Mouse (Mus musculus) midbrain, embryonic 10.5 days (tissue): ENCODE measurements at regions not wholly inside any gene's neighbourhood (a gene's known extent, or its start where the extent isn't known, plus 50 kb on each side); places are given as distances from the start of the nearest gene placed in this dataset.

Source experiments
- DNase-seq: peaks from one replicate; pipeline ENCODE4 v3.0.0-alpha.2; 2017; ENCODE audit warnings: low spot score
- H3K27ac ChIP-seq: fragments of 300-500 bp; sonication (generic); replicated peaks from 2 replicates; pipeline ENCODE4 v1.5.1; 2016; ENCODE audit warnings: mild to moderate bottlenecking
- H3K27me3 ChIP-seq: fragments of 300-500 bp; sonication (generic); 2 replicates; pipeline ENCODE4 v1.6.1; 2016; ENCODE audit warnings: low read depth, mild to moderate bottlenecking; ENCODE audit not compliant: poor library complexity, severe bottlenecking
- H3K36me3 ChIP-seq: fragments of 300-500 bp; sonication (generic); 2 replicates; pipeline ENCODE4 v1.6.1; 2016; ENCODE audit warnings: mild to moderate bottlenecking, moderate library complexity
- H3K4me1 ChIP-seq: fragments of 300-500 bp; sonication (generic); 2 replicates; pipeline ENCODE4 v1.6.1; 2016
- H3K4me3 ChIP-seq: fragments of 300-500 bp; sonication (generic); 2 replicates; pipeline ENCODE4 v1.5.1; 2016; ENCODE audit warnings: mild to moderate bottlenecking, moderate library complexity
- H3K9me3 ChIP-seq: fragments of 300-500 bp; sonication (generic); replicated peaks from 2 replicates; pipeline ENCODE4 v1.6.1; 2016; ENCODE audit warnings: mild to moderate bottlenecking
- WGBS: fragments of 180-500 bp; shearing (Covaris S2); methylation state at CpG from one replicate; pipeline ENCODE4 v1.1.7; 2016; 5-methylcytosine and 5-hydroxymethylcytosine counted together

DNA sequence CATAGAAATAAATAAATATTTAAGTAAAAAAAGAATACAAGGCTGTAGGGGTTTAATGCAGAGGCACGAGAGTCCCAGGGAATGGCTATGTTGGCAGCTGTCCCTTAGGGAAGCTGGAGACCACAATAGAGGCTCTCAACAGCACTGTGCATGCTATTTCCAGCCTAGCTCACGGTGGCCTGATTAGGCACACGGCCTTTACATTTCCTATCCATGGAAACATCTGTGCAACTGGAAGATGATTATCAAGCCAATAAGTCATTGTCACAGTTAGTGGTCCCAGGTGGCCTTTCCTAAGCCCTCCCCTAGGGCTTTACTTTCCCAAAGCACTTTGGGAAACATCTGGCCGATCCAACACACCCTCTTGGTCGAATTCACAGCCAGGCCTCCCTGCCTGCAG, 235.9 kb upstream of the Tgfbr2 start:
- Histone ChIP-seq H3K27ac (no peak overlapping the region), H3K9me3 (no peaks in the 10 kb centered on the region; the same call in 1 of the 2 replicates), H3K27me3 (no peaks in the 10 kb centered on the region), H3K36me3 (no peaks in the 10 kb centered on the region), H3K4me3 (no peak overlapping the region), H3K4me1 (no peaks in the 10 kb centered on the region)
- no peak for DNase-seq
- 77% methylated on average over 5 of the region's 5 CpGs for WGBS

DNA sequence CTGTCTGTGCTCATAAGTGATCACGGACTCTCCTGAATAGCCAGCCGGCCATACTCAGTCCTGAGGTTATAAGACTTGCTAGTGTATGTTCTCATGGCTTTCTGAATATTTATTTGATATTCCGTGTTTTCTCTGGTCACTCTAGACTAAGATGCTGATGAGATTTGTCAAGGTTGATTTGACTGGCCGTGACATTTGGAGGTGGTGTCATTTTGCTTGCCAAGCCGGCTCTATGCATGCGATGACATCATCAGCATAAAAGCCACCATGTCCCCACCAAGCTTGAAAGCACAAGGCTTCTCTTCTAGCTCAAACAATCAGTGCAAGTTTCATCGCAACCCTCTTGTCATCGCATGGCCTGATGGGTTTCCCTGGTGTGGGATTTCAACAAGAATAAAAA, 235.3 kb upstream of the Tgfbr2 start:
- Histone ChIP-seq H3K27ac (no peak overlapping the region), H3K27me3 (no peaks in the 10 kb centered on the region), H3K4me1 (no peaks in the 10 kb centered on the region), H3K9me3 (no peaks in the 10 kb centered on the region; the same call in 1 of the 2 replicates), H3K4me3 (no peak overlapping the region), H3K36me3 (no peaks in the 10 kb centered on the region)
- no peak for DNase-seq
- 95% methylated on average over 8 of the region's 8 CpGs for WGBS

DNA sequence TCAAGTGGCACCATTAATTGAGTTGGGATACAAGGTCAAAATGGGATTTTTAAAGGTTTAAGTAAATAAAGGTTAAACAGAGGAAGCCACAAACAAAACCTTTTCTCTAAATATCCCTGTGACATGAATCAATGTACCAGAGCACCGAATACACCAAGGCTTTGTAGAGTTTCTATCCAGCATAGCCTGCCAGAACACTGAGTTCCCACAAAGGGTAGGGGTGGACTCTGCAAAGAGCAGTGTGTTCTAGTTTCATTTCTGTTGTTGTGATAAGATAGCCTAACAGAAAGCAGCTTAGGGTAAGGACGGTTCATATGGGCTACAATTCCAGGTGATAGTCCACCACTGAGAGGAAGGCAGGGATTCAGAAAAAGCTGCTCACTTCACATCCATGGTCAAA, 233.0 kb upstream of the Tgfbr2 start:
- H3K27me3 ChIP-seq: no peaks in the 10 kb centered on the region
- 89% methylated on average over 2 of the region's 2 CpGs for WGBS

DNA sequence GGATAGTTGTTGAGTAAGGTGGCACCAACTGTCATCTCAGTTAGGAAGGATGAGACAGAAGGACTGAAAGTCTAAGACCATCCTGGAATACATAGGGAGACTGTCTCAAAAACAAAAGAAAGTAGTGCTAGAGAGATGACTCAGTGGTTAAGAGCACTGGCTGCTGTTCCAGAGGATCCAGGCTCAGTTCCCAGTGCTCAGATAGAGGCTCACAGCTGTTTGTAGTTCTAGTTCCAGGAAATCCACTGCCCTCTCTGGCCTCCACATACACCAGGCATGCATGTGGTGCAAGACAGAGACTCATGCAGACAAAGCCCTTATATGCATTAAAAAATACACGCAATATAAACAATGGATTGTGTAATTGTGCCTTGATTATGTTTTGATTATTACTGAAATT, 229.9 kb upstream of the Tgfbr2 start:
- no peaks in the 10 kb centered on the region; the same call in 1 of the 2 replicates for H3K9me3 ChIP-seq
- H3K4me3 ChIP-seq: no peak overlapping the region
- no peaks in the 10 kb centered on the region for H3K27me3 ChIP-seq
- DNase-seq: no peak
- 94% methylated on average over 1 of the region's 1 CpGs for WGBS
- no peaks in the 10 kb centered on the region; the same call in 1 of the 2 replicates for H3K4me1 ChIP-seq
- no peak overlapping the region for H3K27ac ChIP-seq
- H3K36me3 ChIP-seq: no peaks in the 10 kb centered on the region

More for the DNA sequence above, 233.0 kb upstream of the Tgfbr2 start:
- no peak for DNase-seq
- H3K4me3 ChIP-seq: no peak overlapping the region
- H3K36me3 ChIP-seq: no peaks in the 10 kb centered on the region
- no peaks in the 10 kb centered on the region for H3K4me1 ChIP-seq
- H3K27ac ChIP-seq: no peak overlapping the region
- no peaks in the 10 kb centered on the region; the same call in 1 of the 2 replicates for H3K9me3 ChIP-seq

DNA sequence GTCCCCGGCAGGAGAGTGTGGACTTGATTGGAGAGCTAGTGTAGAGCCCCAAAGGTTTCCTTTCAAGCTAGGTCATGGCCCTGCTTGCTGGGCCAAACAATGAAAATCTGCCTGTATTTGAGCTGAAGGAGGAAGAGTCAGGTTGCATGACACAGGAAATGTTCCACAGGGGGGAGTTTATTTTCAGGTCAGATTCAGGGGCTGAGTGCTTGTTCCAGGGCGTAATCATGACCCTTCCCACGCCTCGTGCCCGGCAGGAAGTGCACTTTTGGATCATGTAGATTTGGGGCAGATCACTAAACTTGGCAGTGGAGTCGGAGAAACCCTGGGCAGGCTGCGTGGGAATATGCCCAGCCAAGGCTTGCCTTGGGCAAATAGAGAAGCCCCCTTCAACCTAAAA, 226.7 kb upstream of the Tgfbr2 start:
- 68% methylated on average over 7 of the region's 7 CpGs for WGBS
- no peak for DNase-seq

DNA sequence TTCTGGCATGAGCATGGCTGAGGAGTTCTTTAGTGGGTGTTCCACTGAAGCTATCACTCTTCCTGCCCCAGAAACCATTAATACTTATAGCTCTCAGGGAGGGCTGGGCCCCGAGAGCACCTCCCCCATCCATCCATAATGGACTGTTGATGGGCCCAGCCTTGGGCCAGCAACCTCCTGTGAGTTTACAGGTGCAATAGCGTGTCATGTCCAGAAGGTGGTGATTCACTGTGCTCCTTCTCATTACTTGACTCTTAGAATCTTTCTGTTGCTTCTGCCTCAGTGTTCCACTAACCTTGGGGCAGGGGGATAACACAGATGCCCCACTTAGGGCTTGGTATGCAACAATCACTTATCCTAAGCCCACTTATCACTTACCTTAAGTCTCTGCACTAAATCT, 225.1 kb upstream of the Tgfbr2 start:
- Histone ChIP-seq H3K9me3 (no peaks in the 10 kb centered on the region), H3K36me3 (no peaks in the 10 kb centered on the region), H3K4me3 (no peak overlapping the region), H3K27me3 (no peaks in the 10 kb centered on the region), H3K4me1 (no peaks in the 10 kb centered on the region; the same call in 1 of the 2 replicates), H3K27ac (no peak overlapping the region)
- 54% methylated on average over 2 of the region's 2 CpGs for WGBS
- DNase-seq: no peak

More for the DNA sequence above, 226.7 kb upstream of the Tgfbr2 start:
- no peaks in the 10 kb centered on the region for H3K36me3 ChIP-seq
- no peaks in the 10 kb centered on the region for H3K27me3 ChIP-seq
- H3K9me3 ChIP-seq: no peaks in the 10 kb centered on the region
- H3K4me1 ChIP-seq: no peaks in the 10 kb centered on the region; the same call in 1 of the 2 replicates
- H3K4me3 ChIP-seq: no peak overlapping the region
- no peak overlapping the region for H3K27ac ChIP-seq

DNA sequence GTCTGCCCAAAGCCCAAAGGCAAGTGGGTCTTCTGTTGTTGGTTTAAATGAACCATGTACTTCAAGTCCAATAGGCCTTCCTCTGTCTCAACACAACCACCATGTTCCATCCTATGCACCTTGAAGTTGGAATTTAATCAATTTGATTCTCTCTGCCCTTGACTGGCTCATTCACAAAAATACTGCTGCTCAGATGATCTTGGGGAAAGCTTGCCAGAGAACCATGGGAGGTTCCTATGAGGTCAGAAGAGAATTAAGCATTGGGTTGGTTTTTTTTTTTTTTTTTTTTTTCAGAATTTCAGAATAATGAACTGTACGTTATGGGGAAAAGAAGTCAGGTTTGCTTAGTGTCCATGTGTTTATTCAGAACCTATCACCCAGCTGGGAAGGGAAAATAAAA, 224.1 kb upstream of the Tgfbr2 start:
- H3K27ac ChIP-seq: no peak overlapping the region
- H3K9me3 ChIP-seq: no peaks in the 10 kb centered on the region
- H3K4me3 ChIP-seq: no peak overlapping the region
- no peaks in the 10 kb centered on the region for H3K36me3 ChIP-seq
- H3K4me1 ChIP-seq: no peaks in the 10 kb centered on the region; the same call in 1 of the 2 replicates
- 100% methylated on average over 1 of the region's 1 CpGs for WGBS
- no peaks in the 10 kb centered on the region for H3K27me3 ChIP-seq
- DNase-seq: no peak

DNA sequence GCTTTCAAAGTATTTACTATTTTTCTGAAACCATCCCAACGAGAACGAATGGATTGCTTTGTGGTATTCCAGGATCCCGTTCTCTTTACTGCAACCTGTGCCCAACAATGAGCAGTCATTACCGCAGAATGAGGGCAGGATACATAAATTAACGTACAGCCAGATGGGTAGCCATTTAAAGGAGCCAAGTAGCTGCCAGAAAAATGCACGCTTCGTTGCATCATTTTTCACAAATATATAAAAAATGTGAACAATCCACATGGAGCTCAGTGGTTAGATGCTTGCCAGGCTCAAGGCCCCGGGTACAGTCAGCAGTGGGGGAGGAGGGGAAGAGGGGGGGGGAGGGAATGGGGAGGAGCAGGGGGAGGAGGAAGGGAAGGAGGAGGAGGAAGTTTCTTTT, 217.1 kb upstream of the Tgfbr2 start:
- H3K4me3 ChIP-seq: no peak overlapping the region
- no peaks in the 10 kb centered on the region for H3K27me3 ChIP-seq
- no peaks in the 10 kb centered on the region for H3K9me3 ChIP-seq
- WGBS: 87% methylated on average over 8 of the region's 8 CpGs
- peaks cover 7% of the 10 kb centered on the region for H3K4me1 ChIP-seq
- H3K27ac ChIP-seq: no peak overlapping the region
- DNase-seq: no peak
- H3K36me3 ChIP-seq: no peaks in the 10 kb centered on the region

DNA sequence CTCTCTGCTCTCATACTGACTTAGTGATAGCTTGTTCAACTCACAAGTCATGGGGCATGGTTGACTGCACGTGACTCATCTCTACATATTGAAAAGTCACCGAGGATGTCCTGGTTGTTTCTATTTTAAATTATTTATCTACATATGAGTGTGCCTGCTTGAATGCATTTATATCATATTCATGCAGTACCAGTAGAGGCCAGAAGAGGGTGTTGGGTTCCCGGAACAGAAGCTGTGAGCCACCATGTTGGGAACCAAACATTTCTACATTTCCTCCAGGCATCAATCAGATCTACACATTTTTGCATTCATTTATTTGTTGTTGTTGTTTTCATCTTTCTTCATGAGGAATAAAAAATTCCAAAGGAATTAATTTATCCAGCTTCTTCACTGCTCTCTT, 214.6 kb upstream of the Tgfbr2 start:
- no peak overlapping the region for H3K27ac ChIP-seq
- no peak for DNase-seq
- WGBS: 81% methylated on average over 3 of the region's 3 CpGs

DNA sequence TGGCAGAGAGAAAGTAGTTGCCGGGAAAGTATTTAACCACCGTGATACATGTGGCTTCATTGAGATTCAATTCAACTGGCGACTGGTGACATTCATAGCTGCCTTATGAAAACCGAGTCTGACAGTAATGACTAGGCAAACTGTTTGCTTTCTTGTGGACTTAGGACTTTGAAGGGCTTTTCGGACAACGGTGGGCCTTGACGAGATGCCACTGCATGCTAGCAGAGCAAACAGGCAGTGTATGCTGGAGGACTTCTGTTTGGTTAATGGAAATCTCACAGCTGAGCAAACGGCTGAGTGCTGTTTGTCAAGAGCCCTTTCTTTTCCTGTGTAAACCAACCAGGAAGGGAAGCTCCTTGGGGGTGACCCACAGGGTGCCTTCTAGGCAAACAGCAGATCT, 213.7 kb upstream of the Tgfbr2 start:
- peak; percentile 24 for DNase-seq
- 52% methylated on average over 8 of the region's 8 CpGs for whole genome bisulfite sequencing

More for the DNA sequence above, 214.6 kb upstream of the Tgfbr2 start:
- no peaks in the 10 kb centered on the region for H3K9me3 ChIP-seq
- H3K4me3 ChIP-seq: no peak overlapping the region
- H3K4me1 ChIP-seq: peaks cover 7% of the 10 kb centered on the region
- no peaks in the 10 kb centered on the region for H3K36me3 ChIP-seq
- H3K27me3 ChIP-seq: no peaks in the 10 kb centered on the region

DNA sequence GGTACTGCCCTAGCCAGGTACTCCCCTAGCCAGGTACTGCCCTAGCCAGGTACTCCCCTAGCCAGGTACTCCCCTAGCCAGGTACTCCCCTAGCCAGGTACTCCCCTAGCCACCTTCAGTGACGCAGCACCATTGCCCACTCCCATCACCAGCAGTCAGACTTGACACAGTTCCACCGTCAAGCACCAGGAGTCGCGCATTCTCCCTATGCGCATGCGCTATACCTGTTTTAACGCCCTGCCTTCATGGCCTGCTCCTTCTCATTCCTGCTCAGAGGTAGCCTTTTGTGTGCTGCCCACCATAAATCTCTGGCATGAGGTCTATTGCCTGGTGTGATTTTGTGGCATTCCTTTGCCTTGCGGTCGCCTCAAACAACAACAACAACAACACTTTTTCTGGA, 212.9 kb upstream of the Tgfbr2 start:
- Histone ChIP-seq H3K9me3 (no peaks in the 10 kb centered on the region), H3K27me3 (no peaks in the 10 kb centered on the region), H3K4me3 (no peak overlapping the region), H3K27ac (no peak overlapping the region), H3K36me3 (no peaks in the 10 kb centered on the region), H3K4me1 (peaks cover 21% of the 10 kb centered on the region)
- DNase-seq: no peak
- 92% methylated on average over 9 of the region's 9 CpGs for WGBS

More for the DNA sequence above, 213.7 kb upstream of the Tgfbr2 start:
- H3K4me3 ChIP-seq: no peak overlapping the region
- peaks cover 13% of the 10 kb centered on the region for H3K4me1 ChIP-seq
- no peak overlapping the region for H3K27ac ChIP-seq
- H3K9me3 ChIP-seq: no peaks in the 10 kb centered on the region
- H3K36me3 ChIP-seq: no peaks in the 10 kb centered on the region
- no peaks in the 10 kb centered on the region for H3K27me3 ChIP-seq

DNA sequence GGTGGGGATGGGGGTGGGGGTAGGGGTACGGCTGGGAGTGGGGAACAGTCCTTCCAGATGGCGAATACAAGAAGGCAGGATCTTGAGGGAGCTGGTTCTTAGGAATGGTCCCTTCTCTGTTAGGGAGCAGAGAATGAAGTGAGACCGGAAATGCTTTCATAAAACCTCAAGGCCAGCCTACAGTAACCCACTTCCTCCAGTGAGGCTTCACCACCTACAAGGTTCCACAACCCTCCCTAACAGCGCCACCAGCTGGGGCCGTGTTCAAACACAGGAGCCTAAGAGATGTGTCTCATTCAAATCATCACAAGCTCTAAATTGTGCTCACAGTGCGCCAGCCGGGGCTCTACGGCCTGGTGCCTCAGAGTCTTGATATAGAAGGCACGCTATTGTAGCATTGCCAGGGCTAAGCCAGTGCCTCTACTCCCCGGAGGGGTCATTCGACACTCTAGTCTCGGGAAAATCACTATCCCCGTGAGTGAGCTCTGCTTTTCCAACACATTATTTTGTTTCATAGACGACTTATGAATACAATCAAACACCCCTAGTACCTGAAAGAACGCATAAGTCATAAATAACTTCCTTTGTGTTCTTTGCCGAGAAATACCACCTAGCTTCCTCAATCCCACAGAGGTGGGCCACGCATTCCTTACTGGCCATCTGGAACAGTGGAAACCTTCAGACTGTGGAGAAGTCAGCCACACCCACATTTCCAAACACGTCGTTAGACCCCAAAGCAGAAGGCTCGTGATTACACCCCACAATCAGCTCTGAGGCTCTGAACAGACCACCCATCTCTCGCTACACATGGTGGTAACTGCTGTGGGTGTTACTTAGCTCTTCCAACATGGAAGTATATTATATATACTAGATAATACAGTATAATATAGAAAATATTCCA, 209.3 kb upstream of the Tgfbr2 start:
- H3K27me3 ChIP-seq: no peaks in the 10 kb centered on the region
- peak overlapping the region; percentile 52; the same call in 1 of the 2 replicates for H3K27ac ChIP-seq
- H3K4me1 ChIP-seq: peaks cover 21% of the 10 kb centered on the region
- no peaks in the 10 kb centered on the region for H3K9me3 ChIP-seq
- no peaks in the 10 kb centered on the region for H3K36me3 ChIP-seq
- H3K4me3 ChIP-seq: no peak overlapping the region
- WGBS: 78% methylated on average over 21 of the region's 21 CpGs
- no peak for DNase-seq

DNA sequence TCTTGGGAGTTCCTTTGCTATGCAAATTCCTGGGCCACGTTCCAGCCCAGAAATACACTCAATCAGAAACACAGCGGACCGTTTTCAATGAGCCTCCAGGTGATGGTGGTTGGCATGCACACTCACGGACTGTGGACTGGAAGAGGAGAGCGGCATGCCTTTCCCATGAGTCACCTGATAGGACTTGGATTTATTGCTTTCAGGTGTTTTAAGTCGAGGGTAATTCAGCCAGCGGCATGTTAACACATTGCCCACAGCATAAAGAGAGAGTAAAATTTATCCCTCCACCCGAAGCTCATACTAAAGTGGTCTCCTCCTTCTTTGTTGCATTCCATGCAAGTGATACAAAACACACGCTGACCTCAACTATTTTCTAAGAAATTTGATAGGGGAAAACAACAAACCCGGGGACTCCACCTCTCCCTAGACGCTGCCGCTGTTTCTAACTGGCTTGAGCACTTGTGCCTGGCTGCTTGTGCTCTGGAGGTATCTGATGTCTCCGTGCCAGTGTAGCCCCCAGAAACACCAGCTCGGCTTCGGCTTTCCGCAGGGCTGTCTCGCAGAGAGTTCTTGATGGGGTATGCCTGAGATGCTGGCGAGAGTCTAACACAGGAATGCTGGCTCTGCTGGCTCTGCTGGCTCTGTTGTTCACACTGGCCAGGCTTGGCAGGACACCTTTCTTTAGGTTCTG, 208.4 kb upstream of the Tgfbr2 start:
- H3K4me3 ChIP-seq: no peak overlapping the region
- 61% methylated on average over 18 of the region's 18 CpGs for WGBS

More for the DNA sequence above, 208.4 kb upstream of the Tgfbr2 start:
- peaks cover 19% of the 10 kb centered on the region for H3K4me1 ChIP-seq
- no peaks in the 10 kb centered on the region for H3K36me3 ChIP-seq
- H3K9me3 ChIP-seq: no peaks in the 10 kb centered on the region
- no peak for DNase-seq
- no peaks in the 10 kb centered on the region for H3K27me3 ChIP-seq
- peak overlapping the region; percentile 52; the same call in 1 of the 2 replicates for H3K27ac ChIP-seq
